Mouse (Mus musculus): Measurements from ENCODE around the gene Mrps23.
"Not testable (repeated sequence)": the region's sequence is repeated elsewhere in the genome, so short reads cannot be mapped to it uniquely, and the experiment has no call there.

Gene Mrps23

DNA sequence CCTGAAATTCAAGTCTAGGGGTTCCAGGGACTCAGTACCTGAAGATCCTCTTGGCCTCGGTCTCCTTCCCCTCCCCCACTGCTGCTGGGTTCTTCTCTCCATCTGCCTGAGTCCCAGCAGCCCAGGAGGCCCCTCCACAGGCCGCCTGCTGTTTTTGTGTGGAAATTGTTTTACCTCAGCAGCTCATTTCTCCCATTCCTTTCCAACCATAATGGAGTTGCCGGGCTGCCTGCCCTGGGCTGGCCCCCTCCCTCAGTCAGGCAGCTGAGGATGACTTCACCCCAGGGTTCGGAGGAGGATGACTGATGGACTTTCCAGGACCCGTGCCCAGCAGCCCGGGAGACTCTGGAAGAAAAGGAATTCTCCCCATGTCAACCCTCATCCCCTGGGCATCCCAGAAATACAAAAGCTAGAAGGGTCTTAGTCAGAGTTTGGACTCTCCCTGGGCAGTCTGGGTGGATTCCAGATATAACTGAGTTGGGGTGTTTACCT, 23.7 kb upstream of the Mrps23 start:
- DNase-seq = no peak

DNA sequence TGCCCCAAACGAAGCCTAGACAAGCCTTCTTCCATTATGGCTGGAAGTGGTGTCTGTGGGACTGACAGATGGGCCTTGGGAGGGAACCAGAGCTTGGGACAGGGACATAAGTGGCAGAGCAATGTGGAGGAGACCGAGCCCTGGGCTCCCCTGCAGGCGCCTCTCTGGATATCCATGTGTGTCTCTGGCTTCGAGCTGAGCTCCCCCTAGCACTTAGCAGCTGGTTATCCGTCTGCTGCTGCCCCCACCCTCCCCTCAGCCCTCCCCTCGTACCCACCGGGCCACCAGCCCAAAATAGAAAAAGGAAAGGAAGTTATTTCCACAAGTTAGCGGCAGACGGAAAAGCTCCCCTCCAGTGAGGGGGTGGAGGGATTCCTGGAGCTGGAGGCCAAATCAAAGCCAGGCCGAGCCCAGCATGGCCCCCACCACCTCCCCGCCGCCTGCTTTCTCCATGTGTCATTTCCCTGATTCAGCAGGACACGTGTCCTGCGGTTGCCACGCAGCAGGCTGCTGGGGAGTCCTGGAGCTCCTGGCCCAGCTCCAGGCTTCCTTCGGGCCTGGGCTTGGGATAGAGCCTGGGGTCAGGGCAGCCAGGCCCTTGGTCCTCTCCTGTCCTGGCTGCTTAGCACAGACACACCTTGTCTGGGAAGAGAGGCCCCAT, 23.1 kb upstream of the Mrps23 start:
- DNase-seq = peak; percentile 85

DNA sequence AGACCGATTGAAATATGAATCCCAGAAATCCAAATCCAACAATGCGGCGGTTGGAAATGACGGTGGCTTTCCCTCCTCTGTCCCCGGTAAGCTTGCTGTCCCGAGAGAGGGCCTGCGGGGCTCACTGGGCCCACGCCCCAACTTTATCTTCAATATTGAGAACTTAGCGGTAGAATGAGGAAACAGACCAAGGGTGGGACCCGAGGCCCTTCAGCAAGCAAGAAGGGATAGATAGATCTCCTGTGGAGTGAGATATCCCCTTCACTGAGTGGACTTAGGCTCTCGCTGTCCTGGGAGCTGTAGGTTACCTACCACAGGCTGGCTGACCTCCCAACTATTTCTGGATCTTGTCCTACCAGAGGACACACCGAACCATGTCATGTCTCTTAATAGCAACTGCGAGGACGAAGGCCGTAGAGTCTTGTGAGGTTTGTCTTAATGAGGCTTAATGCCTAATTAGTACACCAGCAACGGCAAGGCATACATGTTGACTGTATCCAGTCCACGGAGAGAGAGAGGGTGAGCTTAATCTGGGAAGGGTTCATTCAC, 19.5 kb upstream of the Mrps23 start:
- no peak for DNase-seq

DNA sequence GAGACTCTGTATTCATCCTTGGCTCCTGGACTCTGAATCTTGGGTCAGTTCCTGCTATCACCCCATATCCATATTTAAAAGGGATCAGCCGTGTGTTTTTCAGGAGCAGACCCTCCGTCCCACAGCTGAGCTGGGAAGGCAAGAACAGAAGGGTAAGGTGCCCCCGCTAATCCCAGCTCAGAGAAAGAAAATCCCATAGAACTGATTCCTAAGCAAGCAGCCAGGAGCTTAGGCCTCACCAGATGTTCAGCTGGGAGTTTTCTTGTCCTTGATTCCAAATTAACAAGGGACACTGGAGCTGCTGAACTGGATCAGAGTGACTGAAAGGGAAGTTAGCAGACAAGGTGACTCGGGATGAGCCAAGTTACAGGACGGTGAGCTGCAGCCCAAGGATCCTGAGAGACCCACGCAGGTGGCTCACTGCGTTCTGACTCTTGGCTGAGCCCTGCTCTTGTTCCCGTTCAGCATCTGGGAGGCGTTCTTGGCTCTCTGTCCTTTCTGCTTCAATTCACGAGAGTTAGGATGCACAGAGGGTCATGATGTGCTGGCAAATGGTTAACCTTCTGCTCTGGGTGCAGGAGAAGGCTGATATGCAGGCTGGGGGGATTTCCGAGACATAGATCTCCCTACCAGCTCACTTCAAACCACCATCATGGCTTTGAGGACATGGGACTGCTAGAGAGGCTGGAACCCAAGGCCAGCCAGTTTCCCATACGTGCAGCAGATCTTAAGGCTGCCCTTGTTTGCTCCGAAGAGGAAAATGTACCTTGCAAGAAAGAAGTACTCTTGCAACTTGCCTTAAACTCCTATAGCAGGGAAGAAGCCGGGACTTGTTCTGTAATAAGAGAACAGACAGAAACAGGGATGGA, 17.9 kb upstream of the Mrps23 start:
- peak; percentile 71 for DNase-seq

DNA sequence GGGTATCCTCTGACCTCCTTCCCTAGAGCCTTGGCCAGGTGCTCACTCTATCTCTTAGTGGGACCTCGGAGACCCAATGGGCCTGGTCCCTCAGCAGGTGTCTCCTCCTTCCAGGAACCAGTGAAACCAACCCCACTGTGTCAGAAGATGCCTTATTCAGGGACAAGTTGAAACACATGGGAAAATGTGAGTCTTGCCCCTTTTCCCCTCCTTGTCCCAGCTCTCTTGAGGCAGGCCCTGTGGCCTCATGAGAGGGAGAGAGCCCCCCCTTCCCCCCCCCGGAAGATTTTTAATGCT, 17.3 kb upstream of the Mrps23 start:
- DNase-seq = no peak

DNA sequence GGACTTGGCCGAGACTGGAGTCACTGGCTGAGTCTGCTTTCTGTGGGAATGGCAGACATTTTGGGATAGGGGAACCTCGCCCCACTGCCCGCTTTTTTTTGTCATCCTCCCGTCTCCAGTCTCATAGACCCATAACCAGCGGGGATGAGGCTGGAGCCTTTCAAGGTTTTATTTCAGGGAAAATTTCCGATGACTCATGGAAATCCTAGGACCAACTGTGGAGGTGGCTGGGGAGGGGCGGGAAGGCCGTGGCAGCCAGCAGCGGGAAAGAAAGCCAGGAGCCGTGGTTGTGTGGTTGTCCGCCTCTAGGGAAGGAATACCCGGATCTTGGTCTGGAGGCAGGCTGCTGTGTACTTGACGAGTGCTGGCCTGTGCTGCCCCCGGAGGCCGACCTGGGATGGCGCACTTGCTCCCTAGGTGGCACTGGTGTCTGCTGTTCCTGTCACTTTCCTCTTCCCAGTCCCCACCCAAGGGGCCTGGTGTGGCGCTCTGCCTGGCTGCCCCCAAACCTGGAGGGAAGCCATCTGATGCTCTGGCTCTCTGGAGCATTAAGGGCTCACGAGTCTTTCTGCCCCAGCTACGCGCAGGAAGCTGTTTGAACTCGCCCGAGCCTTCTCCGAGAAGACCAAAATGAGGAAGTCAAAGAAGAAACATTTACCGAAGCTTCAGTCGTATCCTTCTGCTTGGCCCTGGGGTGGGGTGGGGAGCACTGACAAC, 16.6 kb upstream of the Mrps23 start:
- DNase-seq = peak; percentile 94

DNA sequence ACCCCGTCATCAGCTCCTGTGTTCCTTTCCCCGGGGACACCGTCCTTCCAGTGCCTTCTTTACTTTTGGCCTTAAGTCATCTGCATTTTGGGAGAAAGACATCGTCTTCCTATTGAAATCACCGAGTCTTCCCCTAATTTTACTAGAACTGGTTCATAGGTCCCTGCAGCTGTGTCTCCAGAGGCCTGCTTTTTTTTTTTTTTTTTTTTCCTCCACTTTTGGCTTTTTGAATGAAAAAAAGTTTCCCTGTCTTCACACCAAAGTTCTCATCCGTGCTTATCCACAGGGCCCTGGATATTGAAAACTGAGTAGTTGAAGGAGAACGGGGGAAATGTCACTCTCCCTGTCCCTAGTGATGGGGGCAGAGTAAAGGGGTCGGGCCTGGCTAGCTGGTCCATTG, 16.0 kb upstream of the Mrps23 start:
- no peak for DNase-seq

DNA sequence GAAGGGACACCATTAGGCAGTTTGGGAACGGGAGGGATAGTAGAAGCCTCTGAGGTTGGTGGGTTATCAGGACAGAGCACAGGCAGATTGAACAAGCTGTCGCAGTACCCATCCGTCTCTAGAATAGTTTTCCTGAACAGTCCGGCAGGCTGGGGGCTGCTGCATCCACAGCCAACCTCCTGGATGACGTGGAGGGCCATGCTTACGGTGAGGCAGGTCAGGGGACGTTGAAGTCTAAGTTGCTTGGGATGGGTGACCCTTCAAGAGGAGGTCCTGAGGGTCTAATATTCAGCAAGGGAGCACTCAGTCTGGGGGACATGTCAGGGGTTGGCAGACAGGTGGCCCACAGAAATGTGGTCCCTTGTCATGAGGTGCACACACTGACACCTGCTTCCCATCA, 15.6 kb upstream of the Mrps23 start:
- DNase-seq = no peak

DNA sequence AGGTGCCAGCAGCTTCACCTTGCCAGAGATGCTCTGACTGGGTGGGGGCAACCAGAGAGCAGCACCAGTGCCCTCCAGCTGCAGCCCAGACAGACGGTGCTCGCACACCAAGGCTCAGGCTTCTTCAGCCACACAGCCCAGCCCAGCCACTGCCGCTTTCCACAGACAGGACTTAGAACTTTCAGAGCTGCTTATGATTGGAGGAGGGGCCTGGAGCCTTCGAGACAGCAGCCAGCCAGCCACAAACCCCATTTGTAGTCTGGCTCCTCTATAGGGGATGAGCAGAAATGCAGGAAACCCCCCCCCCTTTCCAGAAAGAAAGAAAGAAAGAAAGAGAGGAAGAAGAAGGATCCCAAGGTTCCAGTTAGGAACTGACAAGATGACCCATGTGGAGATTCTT, 11.6 kb upstream of the Mrps23 start:
- no peak for DNase-seq

DNA sequence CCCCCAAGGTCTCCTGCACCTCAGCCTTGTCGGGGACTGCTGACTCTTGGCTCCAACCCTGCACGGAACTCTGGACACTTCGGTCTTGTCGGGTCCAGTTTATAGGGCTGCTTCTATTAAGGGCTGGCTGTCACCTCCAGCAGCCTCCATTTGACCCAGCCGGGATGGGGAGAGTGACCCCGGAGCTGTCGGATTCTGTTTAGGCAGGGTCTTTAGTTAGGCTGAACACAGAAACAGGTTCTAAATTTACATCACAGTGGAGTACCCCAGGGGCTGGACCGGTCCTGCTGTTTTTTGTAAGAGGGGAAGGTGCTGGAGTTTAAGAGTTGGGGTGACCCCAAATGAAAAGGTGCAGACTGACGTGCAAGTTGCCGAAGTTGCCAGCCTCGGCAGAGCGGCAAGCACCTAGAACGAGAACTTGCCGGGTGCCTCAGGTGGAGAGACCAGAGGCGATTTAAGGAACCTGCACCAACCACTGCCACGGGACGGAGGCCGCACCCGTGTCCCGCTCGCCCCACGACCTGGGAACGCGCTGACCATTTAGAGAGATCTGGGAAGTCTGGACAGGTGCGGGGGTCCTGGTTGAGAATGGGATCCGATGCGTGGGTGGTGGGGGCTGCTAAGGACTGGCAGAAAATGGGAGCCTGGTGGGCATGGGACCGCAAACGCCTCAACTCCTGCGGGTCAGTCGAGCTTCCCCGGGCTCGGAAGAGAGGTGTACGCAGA, 10.9 kb upstream of the Mrps23 start:
- no peak for DNase-seq

DNA sequence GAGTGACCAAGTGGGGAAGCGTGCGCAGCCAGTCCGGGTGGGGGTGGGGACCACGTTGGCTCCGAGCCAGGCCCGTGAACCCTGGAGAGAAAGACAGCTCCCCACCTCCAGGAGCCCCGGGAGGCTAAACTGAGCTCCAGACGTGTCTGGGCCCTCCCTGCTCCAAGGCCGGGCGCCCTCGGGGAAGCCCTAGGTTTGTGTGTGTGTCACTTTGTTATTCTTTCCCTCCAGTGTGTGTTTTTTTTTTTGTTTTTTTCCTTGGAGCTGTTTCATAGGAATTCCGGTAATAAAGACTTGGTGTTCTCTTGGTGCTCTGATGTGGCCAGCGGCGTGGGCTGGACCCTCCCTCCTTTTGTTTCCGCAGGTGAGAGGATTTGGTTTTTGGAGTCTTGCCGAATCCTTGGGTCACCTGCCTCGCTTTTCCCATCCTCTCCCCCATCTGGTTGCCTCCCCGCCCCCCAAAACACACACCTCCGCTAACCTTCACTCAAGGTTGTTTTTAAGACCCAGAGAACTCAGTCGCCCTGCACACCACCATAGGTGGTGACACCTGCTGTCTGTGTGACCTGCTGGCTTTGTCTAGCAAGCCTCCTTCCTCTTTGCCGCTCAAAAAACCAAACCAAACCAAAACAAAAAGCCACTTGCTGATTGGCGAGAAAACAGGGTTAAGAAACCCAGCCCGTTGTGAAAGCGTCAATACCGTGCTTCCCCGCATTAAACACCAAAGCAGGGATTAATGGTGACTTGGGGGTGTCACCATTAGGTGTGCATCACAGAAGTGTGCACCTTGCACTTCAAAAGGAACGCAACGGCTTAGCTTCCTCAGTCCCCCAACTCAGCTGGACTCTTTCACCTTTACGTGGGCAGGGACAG, 10.1 kb upstream of the Mrps23 start:
- no peak for DNase-seq

DNA sequence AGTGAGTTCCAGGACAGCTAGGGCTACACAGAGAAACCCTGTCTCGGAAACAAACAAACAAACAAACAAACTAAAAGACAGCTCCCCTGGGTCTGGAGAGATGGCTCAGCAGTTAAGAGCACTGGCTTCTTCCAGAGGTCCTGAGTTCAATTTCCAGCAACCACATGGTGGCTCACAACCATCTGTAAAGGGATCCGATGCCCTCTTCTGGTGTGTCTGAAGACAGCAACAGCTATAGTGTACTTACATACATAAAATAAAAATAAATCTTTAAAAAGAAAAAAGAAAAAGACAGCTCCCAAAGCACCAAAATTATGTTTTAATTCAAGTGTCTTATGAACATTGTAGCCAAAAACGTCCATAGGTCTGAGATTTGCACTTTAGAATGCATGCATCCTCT, 8.5 kb upstream of the Mrps23 start:
- not testable (repeated sequence) for DNase-seq

DNA sequence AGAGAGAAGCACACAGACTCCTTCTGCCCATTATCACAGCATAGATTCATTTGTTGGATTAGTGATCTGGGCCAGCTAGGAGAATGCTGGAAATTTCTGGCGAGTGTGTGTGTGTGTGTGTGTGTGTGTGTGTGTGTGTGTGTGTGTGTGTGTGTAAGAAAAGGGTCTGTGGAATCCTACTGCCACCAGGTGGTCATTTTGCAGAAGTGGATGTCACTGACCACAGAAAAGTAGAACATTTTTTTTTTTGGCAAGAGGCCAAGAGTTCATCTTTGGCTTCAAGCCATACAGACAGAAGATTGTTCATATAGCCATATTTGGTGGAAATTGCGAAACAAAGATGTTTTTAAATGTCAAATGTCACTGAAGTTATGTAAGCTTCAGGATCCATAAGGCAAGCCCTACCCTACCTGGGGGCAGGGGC, 7.0 kb upstream of the Mrps23 start:
- DNase-seq = peak; percentile 79

DNA sequence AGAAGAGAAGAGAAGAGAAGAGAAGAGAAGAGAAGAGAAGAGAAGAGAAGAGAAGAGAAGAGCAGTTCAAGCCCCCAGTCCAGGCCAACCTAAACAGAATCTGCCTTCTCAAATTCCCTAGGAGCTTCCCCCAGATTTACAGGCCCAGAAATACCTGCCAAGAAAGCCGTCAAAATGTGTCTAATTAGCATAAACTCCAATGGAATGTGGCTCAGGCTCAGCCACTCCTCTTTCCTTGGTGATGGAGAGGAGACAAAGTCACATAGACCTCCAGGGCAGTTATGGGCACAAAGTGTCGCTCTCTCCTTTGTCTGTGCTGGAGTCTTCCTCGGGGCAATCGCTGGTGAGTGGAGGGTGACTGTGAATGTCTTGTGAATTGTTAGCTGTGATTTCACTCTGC, 6.0 kb upstream of the Mrps23 start:
- no peak for DNase-seq

DNA sequence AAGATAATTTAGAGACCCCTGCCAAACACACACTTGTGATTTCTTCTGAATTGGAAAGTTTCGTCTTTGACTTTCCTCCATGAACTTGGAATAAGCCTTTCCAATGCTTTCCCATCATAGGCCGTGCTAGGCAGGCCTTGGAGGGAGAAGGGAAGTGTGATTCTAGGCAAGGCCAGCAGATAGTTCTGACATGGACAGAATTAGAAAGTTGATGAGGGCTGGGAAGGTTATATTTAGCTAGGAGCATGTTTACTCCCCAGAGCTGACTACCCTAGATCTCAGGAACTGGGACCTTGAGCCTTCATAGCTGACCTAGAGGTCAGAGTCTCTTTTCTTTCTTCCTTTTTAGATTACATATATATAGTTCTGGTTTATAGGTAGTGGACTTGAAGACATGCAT, 3.0 kb upstream of the Mrps23 start:
- no peak for DNase-seq

DNA sequence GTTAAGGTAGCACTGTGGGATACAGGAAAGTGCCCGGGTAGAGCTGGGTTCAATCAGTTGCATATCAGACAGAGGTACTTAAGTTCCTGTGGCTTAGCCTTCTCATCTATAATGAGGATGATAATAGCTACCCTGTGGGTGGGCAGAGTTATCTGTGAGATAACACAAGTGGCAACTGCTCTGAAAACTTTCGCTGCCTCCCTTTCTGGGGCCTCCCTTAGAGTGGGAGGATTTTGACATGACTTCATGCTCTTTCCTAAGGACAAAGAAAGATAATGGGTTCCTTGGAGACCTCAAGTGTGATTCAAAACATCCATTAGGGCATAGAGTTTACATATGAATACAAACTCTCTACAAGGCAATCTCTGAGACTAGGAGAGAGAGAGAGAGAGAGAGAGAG, 2.1 kb upstream of the Mrps23 start:
- no peak for DNase-seq

DNA sequence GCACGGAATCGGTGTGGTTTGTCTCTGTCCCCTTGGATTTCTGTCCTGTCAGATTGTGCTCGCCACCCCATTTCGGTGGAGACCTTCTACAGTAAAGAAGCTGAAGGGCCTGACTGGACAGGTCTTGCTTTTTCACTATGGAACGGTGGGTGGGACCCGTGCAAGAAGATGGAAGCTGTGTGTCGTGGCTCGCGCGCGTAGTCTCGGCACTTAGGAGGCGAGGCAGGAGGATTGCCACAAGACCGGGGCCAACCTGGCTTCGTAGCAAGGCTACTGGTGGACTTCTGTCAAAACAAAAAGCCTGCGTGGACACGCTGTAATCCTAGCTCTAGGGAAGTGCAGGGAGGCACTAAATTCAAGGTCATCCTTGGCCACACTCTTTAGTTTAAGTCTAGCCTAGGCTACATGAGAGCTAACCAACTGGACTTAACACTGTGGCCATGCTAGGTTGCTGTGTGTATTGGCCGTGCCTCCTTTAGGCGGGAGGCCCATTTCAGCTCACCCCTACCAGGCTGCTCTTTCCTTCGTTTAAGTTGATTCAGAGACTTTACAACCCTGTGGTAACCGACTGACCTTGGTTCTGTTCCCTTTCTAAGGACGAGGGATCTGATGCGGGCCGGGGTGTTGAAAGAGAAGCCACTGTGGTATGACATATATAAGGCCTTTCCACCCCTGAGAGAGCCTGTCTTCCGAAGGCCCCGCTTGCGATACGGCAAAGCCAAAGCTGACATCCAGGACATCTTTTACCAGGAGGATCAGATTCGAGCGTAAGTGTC, 593 bp downstream of the Mrps23 start:
- DNase-seq = no peak

DNA sequence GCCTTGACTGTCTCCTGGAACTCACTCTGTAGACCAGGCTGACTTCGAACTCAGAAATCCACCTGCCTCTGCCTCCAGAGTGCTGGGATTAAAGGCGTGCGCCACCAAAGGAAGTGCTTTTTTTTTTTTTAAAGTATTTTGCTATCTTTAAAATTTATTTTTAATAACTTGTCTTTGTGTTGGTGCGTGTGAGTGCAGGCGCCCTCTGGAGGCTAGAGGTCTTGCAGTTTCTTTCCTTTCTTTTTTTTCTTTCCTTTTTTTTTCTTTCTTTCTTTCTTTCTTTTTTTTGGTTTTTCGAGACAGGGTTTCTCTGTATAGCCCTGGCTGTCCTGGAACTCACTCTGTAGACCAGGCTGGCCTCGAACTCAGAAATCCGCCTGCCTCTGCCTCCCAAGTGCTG, 2.4 kb downstream of the Mrps23 start:
- not testable (repeated sequence) for DNase-seq

DNA sequence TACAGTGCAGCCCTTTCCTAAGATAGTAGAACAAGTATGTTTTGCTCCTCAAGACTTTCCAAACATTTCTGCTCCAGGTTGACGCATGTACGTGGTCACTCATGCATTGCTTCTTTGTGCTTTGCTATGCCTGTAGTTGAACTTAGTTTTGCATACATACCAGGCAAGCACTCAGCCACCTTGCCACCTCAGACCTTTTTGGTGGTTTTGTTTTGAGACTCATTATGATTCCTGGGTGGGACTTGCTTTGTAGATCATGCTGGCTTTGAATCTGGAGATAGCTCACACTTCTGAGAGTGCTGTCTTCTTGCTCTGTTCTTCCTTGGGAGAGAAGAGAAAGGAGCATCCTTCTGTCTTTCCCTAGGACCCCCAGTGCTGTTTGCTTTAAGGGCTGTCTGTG, 3.5 kb downstream of the Mrps23 start:
- DNase-seq = no peak

DNA sequence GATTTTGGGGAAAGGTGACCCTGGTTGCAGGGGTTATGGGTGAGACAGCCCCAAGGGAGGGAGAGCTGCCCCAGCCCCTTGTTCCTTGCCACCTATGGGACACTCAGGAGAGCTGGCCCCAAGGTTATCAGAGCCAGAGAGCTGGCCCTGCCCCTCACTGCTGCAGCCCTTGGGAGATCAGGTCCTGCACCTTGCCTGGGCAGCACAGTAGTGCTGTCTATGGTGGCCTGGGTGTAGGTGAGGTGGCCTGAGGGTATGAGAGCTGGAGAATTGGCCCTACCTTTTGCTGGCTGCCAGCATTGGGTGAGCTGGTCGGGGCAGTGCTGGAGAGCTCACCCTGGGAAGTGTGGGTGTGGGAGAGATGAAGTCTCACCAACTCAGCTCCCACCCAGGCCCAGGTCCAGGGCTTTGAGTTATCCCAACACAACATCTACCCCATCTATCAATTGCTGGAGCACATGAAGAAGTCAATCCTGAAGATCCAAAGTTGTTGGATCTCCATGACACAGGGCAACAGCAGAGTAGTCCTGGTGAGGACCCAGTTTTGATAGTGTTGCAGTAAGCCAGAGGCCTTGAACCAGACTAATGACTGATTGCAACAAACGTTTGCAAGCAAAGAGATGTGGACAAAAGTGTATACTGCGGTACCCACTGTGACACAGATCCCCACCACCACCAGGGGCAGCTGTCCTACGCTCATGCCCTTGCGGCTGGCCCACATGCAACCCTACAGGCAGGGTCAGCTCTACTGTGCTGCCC, 7.8 kb downstream of the Mrps23 start:
- no peak for DNase-seq

All from kidney, adult 9 months (tissue).